Mouse (Mus musculus) NIH3T3 (cell line): ENCODE data around the gene Golim4.

Experiments
- DNase-seq: peaks from one replicate; pipeline ENCODE4 v3.0.0-alpha.2; 2012; ENCODE audit warnings: low read depth

Golim4 gene

DNA sequence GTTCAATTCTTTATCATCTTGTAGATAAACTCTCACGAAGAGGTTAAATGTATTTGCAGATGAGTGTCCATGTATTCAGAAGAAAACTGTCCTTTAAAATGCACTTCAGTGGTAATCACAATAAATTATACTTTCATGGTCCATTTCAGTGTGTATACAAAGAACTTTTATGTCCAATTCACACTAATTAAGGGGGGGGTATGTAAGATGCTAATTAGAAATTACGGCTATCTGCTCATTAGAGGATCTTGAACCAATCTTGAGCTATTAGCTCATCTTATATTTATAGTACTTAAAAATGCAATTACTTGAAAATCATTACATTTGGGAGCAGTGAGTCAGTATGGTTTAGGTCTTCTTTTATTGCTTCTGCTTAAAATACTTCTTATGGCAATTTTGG is 31.6 kb downstream of the Golim4 start:
- DNase-seq: no peak

- no peak for DNase-seq
Measured at GRCm38 (mm10) chr3:75917770-75918503, 38.8 kb downstream of the Golim4 start.

- no peak for DNase-seq
Measured at GRCm38 (mm10) chr3:75912786-75913185, 44.0 kb downstream of the Golim4 start.

GRCm38 (mm10) chr3:75910768-75911167 is 46.0 kb downstream of the Golim4 start:
- DNase-seq: no peak

DNA sequence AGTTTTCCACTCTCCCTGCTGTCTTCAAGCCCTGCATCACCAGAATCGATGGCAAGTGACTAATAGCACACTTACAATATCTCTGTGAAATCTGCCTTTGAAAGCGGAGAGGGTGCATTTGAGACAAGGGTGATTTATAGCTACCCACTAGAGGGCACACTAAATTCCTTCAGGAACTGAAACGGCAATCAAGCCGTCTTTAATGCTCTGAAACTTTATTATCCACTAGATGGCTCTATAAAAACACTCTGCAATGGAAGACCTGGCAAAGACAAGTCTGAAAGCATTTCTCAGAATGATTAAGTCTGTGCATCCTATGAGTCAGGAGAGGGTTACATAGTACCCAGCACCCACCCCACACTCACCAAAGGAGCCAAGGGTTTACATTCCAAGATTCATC is 46.5 kb downstream of the Golim4 start:
- DNase-seq: peak; percentile 86

DNA sequence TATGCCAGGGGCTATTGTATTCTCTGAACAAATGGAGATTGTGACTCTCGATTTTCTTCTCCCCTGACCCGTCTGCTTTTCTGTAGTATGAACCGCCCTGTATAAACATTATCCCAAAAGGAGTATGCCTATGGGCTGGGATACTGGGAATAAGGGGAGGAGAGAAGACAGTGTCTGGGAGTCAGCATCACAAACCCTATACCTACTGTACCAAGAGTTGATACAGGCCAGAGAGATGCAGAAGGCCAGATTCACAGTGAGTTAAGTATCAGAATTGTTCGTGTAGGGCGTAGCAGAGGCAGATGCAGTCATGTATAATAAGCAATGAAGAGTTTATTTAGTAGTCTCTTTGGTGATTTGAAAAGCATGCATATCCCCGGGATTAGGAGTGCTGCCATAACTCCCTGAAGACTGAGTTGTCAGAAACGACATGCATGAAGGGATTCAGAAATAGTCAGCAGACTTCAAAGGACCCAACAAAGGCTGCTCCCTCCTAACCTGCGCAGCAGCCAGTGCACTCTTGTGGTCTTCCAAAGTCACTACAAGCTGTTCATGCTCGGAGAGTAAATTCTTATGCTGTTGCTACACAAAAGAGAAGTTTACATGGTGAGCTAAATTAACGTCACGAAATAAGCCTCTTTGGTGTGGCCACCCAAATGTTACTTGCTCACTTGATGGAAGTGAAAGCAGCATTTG is 54.7 kb downstream of the Golim4 start:
- no peak for DNase-seq

- DNase-seq: no peak
Measured at GRCm38 (mm10) chr3:75895075-75895474, 61.7 kb downstream of the Golim4 start.

- peak; percentile 32 for DNase-seq
Measured at GRCm38 (mm10) chr3:75891581-75891980, 65.2 kb downstream of the Golim4 start.

DNA sequence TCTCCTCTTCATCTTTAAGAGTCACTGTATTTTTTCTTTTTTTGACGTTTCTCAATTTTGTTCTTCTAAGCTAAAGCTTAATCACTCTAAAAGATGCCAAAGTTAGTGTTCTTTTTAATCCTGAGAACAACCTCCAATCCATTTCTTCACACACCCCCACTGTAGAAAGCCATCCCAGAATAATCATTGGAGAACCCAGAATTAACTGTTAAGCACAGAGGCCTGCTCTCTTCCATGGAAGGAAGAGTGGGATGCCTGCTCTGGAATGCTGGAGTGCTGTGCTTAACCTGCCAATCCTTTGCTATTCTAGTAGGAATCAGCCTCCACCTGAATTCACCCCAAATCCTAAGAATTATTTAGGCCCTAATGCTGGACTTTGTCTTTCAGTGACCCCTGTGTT is 67.4 kb downstream of the Golim4 start:
- DNase-seq: no peak

GRCm38 (mm10) chr3:75881582-75881981 is 75.2 kb downstream of the Golim4 start:
- DNase-seq: no peak

GRCm38 (mm10) chr3:75879269-75879668 is 77.5 kb downstream of the Golim4 start:
- DNase-seq: no peak

DNA sequence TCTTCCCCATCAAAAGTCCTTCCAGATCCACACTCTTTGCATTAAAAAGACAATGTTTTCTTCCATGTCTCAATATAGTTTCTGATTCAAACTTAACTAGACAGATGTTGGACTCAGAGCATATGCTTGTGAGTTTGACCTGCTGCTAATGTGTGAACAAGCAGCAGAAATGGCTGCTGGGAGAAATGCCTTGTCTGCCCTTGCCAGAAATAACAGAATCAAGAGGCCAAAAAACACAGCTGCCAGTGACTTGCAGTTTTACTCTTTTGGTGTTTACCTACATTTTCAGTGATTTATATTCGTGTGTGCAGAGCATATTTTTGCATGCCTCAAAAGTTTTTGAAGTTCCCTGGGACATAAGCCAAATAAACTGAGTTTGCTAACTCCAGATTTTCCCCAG is 87.9 kb downstream of the Golim4 start:
- peak; percentile 85 for DNase-seq

DNA sequence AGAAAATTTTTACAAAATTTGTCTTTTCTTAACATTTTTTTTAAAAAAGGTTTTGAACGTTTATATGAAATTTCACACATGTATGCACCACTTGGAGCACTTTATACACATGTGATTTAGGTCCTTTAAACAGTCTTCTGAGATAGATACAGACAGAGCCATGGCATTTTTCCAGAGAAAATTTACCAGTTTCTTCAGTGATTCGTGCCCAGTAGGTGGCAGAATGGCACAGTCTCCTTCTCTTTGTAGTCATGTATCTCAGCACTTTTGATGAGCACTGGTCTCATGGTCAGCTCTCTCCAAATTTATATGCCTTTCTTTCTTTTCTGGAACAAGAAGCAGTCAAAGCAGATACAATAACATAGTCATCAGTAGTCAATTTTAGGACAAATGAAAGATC is 92.5 kb downstream of the Golim4 start:
- peak; percentile 62 for DNase-seq

DNA sequence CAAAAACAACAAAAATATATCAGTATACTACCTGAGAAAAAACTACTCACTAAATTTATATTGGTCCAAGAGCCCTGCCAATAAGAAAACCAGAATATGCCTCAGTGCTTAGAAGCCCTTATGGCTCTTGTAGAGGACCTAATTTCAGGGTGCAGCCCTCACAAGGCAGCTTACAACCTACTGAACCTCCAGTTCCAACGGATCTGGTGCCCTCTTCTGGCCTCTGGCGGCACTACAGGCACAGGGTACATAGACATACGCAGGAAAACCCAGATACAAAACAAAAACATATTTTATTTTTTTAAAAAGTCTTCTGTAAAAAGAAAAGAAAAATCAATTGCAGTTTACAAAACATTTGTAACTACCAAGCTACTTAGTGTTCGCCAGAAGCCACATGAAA is 95.1 kb downstream of the Golim4 start:
- DNase-seq: peak; percentile 61

DNA sequence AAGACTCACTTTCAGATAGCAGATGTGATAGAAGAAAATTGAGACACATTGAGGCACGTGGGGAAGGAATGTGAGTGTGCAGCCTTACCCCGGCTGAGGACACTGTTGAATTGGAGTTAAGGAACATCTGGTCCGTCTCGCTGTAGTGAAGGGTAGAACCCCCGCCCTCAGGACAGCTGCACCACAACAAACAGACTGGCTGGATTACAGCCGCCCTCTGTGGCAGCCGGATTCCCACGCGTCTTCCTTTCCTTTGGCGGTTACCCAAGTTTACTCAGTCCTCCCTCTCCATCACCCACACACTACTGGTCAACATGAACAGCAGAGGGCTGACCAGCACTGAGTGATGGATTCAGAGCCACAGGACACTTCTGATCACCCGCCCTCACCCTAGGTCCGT is 96.0 kb downstream of the Golim4 start:
- DNase-seq: no peak

GRCm38 (mm10) chr3:75835286-75835967 is 121.3 kb downstream of the Golim4 start:
- peak; percentile 92 for DNase-seq

- DNase-seq: no peak
Measured at GRCm38 (mm10) chr3:75834827-75835226, 121.9 kb downstream of the Golim4 start.
